Mouse (Mus musculus) kidney, postnatal 4 days (tissue): Measurements from ENCODE around the gene Il31.
A peak's percentile ranks its signal among the peaks of the same experiment; 100 is the strongest.

ENCODE experiments used
- DNase-seq, 2 experiments: peaks; one replicate each; pipeline ENCODE4 v3.0.0; 2021; ENCODE audit warnings: mixed read lengths in 2 of 2

Il31 gene

GRCm38 (mm10) chr5:123470784-123471400, 18.4 kb downstream of the Il31 start:
- DNase-seq: peak in 1 of 2 experiments; percentile 5

DNA sequence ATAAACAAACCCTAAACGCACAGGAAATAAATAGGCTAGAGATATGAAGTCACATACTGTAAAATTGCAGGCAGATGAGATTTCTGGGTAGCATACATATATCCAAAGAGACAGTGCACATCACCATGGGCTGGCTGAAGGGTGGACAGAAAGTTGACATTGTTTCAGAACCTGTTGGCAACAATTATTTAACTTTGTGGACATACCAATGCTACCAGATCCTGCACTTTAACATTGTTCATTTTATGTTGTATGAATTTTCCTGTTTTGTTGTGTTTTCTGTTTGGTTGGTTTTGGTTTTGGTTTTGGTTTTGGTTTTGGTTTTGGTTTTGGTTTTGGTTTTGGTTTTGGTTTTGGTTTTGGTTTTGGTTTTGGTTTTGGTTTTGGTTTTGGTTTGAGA, 24.7 kb downstream of the Il31 start:
- no peak for DNase-seq

GRCm38 (mm10) chr5:123461420-123461819, 27.9 kb downstream of the Il31 start:
- no peak for DNase-seq

- DNase-seq: no peak
Measured at GRCm38 (mm10) chr5:123451886-123452285, 37.4 kb downstream of the Il31 start.

DNA sequence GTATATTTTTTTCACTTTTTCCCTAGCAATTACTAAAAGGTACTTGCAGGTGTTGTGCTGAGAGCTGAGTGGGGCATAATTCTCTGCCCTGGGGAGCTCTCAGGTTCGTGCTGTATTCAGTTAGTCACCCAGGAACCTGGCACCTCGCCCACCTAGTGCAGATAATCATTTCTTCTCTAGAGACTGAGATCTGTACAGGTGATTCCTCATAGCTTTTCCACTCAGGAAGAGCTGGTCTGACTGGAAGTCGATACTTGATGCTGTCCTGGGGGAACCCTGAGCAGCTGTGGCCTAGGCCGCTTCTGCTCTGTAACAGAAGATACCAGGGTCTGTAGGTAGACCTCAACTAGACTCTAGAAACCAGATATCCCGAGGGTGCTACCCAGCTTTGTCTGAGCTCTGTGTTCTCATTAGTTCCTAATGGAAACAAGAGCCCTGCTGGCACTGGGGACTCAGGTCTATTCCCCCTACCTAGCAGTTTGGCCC, 44.4 kb downstream of the Il31 start:
- DNase-seq: no peak

DNA sequence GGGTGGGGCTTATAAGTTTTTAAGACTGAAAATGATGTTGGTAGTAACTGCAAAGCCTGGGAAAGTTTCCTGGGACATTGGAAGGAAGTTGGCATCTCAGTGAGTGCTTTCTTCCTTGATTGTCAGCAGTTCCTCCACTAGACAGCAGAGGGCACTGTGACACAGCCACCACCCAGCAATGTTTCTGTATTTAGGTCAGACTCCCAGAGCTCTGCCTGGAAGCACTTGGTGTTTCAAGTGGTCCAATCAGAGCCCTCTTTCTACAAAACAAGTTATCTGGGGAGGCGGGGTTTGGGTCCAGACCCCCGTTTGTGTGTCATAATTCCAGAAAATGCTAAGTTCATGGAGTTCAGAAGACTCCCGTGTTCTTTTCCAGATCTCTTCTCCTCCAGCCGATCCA, 45.2 kb downstream of the Il31 start:
- peak; percentile 78 to 80 for DNase-seq

GRCm38 (mm10) chr5:123442283-123442682, 47.0 kb downstream of the Il31 start:
- DNase-seq: no peak

- no peak for DNase-seq
Measured at GRCm38 (mm10) chr5:123440664-123441063, 48.6 kb downstream of the Il31 start.

DNA sequence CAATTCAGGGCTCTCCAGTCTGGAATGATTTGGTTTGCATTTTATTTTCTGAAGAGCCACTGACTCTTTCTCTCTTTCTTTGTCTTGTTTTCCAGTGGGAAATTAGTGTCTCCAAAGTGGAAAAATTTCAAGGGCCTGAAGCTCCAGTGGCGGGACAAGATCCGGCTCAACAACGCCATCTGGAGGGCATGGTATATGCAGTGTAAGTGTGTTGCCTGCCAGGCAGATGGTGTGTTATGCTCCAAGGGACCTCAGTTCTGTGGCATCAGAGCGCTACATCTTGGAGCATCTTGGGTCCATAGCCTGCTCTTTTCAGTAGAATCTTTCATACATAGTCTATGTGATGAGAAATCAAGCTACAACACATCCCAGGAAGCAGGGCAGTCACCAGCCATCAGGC, 49.3 kb downstream of the Il31 start:
- peak; percentile 52 to 59 for DNase-seq

DNA sequence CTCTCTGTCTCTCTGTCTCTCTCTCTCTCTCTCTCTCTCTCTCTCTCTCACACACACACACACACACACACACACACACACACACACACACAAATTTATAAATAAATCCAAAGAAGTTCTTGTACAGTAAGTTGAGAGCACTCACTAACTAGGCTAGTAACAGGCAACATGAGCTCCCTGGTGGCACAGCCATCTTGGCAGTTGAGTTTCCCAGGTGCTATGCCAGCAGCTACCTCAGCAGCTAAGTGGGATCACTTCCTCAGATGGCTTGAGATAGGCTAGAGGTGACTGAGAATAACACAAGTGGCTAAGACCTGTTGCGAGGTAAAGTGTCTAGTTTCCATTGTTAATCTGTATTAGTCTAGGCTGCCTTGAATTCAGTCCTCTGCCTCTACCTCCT, 50.0 kb downstream of the Il31 start:
- no peak for DNase-seq

DNA sequence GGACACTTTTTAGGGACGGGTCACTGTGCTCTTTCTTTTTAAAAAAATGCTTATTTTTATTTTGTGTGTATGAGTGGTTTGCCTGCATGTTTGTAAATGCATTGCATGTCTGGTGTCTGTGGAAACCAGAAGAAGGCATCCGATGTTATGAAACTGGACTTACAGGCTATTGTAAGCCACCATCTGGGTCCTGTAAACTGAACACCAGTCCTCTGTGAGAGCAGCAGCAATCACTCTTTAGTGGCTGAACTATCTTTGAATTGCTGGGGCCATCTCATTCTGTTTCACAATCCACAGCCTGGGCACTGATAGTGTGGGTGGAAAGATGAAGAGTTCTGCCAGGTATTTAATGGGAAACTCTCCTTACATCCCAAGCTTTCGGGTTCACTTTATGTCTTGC, 50.9 kb downstream of the Il31 start:
- DNase-seq: no peak

- peak; percentile 64 to 68 for DNase-seq
Measured at GRCm38 (mm10) chr5:123436780-123437175, 52.5 kb downstream of the Il31 start.

- DNase-seq: peak; percentile 35 to 60
Measured at GRCm38 (mm10) chr5:123436071-123436779, 53.1 kb downstream of the Il31 start.

DNA sequence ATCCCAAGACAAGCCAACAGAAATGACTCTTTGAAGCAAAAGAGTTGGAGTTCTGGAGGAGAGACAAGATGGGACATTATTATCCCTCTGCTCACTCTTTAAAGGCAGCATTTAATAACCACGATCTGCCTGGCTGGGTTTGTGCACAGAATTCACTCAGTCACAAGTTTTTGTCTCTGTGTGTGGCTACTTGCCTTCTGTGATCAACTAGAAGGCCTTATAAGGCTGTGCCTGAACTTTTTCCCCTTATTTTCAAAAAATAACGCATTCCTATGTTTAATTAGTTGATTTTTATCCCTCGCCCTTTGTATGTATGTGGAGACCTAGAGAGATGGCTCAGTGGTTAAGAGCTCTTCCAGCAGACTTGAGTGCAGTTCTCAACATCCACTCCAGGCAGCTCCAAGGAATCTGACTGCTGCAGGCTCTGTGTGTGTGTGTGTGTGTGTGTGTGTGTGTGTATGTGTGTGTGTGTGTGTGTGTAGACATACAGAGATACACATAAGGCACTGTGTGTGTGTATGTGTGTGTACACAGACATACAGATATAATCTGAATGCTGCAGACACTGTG, 56.9 kb downstream of the Il31 start:
- peak; percentile 11 to 16 for DNase-seq

DNA sequence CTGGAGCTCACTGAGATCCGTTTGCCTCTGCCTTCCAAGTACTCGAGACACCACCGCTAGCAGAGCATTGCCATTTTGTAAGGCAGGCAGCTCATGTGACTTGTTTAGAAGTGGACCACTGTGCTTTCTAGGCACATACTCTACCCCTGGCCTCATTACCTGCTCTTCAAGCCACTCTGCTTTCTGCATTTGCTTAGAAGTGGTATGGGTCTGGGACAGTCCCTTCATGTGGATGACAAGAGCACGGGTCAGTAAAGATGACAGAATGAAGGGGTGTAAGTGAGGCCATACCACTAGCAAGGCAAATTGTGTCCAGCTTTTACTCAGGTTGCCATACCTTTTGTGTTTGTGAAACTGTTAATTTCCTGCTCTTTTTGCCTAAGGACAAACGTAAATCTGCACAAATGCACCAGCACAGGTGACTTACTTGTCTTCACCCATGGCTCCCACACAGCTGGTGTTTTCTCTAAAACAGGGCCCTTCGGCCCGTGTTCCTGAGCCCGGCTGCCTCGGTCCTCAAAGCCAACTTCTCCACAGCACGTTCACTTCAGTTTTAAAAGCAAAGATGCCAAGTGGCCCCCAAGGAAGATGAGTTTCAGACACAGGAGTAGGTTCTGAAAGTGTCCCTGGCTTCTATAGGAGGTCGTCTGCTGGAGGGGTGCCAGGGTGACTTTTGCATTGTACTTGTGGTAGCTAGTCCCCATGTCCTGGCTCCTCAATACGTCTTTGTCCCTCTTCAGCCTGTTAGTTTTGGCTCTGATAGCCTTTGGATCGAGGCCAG, 57.6 kb downstream of the Il31 start:
- DNase-seq: peak; percentile 74 to 79
